Mouse (Mus musculus): ENCODE data around the gene Ppm1a. TPM values are rescaled to one million over a fixed set of nuclear protein-coding genes. Genes with fewer than 3 reads are reported as not detected.

Gene Ppm1a
- polyA plus RNA-seq, 1 experiment from 2014 or later: 51.2 TPM

DNA sequence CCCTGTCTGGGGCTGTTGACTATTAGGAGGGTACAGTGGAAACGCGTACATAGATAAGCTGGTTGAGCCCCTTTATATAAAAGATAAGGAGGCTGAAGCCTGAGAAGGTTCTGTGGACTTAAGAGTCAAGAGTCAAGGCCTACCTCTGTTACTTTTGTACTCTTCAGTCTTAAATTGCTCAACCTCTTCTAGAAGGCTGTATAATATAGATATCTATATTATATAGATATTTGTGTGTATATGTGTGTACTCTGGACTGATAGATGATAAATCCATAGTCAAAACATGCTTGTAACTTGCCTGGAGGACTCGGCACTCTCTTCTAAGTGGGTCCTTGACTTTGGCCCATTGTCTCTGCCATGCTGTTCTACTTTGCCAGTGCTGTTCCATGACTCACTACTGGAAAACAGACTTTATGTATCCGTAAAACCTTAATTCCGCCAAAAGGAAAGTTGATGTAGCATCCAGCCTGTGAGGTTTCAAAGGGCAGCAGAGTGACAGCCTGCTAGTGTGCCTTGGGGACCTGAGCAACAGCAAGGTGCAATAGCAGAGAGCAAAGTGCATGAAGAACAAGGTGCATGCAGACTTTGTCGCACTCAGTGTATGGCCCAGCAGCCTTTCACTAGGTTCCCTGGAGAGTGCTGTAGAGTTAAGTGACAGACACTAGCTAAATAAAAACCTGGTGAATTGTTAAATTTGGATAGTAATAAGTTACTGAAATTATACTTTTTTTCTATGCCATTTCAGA is 28.1 kb downstream of the Ppm1a start:
- no peaks in the 10 kb centered on the region for H3K4me1 ChIP-seq (replicated peaks; ENCODE audit: control insufficient read depth, insufficient read depth)
- no peak overlapping the region for H3K4me3 ChIP-seq (ENCODE audit: low read depth, low read length)
- H3K4me2 ChIP-seq (replicated peaks; ENCODE audit: low read depth): no peak overlapping the region
- no peak for DNase-seq (ENCODE audit: low spot score)
- no peaks in the 10 kb centered on the region for H3K9me3 ChIP-seq (ENCODE audit: control insufficient read depth, low read length)
- TF ChIP-seq EP300 (optimal IDR thresholded peaks at IDR 0.05): no peak
- TF ChIP-seq CTCF (IDR thresholded peaks at IDR 0.05; ENCODE audit: low read depth): no peak
- no peaks in the 10 kb centered on the region for H3K27me3 ChIP-seq (ENCODE audit: control insufficient read depth, insufficient read depth, low read length)
- peaks cover 11% of the 10 kb centered on the region; the same call in 1 of the 2 replicates for H3K36me3 ChIP-seq (ENCODE audit: control insufficient read depth, insufficient read depth, low read length)
- H3K9ac ChIP-seq (ENCODE audit: low read length): no peak overlapping the region
- WGBS: 86% methylated on average over 6 of the region's 6 CpGs
- no peak for ATAC-seq (ENCODE audit: low FRiP score, low TSS enrichment)
- no peak overlapping the region for H3K27ac ChIP-seq (replicated peaks)

DNA sequence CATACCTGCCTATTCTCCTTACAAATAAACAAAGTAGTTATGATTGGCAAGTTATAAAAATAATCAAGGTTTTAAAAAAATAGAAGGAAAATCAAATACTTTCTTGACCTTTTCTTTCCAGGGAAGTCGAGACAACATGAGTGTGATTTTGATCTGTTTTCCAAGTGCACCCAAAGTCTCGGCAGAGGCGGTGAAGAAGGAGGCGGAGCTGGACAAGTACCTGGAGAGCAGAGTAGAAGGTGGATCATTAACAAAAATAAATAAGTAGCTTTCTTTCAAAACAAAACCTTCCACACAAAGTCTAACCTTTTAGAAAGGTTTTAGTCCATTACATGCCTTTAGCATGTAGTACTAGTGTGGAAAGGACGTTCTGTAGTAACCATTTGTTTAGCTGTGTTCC is 29.3 kb downstream of the Ppm1a start:
- Histone ChIP-seq H3K9ac (ENCODE audit: low read length) (no peak overlapping the region), H3K4me3 (ENCODE audit: low read depth, low read length) (no peak overlapping the region), H3K4me2 (replicated peaks; ENCODE audit: low read depth) (no peak overlapping the region), H3K4me1 (replicated peaks; ENCODE audit: control insufficient read depth, insufficient read depth) (no peaks in the 10 kb centered on the region), H3K36me3 (ENCODE audit: control insufficient read depth, insufficient read depth, low read length) (peaks cover 11% of the 10 kb centered on the region; the same call in 1 of the 2 replicates), H3K27ac (replicated peaks) (no peak overlapping the region), H3K27me3 (ENCODE audit: control insufficient read depth, insufficient read depth, low read length) (no peaks in the 10 kb centered on the region), H3K9me3 (ENCODE audit: control insufficient read depth, low read length) (no peaks in the 10 kb centered on the region)
- 78% methylated on average over 5 of the region's 5 CpGs for WGBS
- DNase-seq (ENCODE audit: low spot score): no peak
- TF ChIP-seq CTCF (IDR thresholded peaks at IDR 0.05; ENCODE audit: low read depth) (no peak), EP300 (optimal IDR thresholded peaks at IDR 0.05) (no peak)
- no peak for ATAC-seq (ENCODE audit: low FRiP score, low TSS enrichment)

DNA sequence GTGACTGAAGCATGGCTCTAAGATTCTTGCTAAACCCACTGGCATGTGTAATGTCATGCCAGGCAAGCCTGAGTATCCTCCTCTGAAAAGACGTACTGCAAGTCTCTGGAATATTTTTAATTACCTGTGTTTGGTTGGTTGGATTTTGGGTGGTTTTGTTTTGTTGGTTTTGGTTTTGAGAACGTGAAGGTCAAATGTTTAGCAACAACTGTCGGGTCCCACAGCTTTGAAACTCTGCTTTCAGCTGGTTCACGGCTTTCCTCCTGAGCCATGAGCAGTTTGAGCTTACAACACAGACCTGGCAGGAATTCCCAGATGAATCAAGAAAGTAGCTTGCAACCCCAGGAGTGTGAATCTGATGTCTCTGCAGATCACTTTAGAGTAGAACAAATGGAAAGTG is 29.7 kb downstream of the Ppm1a start:
- Histone ChIP-seq H3K36me3 (ENCODE audit: control insufficient read depth, insufficient read depth, low read length) (peaks cover 11% of the 10 kb centered on the region; the same call in 1 of the 2 replicates), H3K9ac (ENCODE audit: low read length) (no peak overlapping the region), H3K27ac (replicated peaks) (no peak overlapping the region), H3K4me3 (ENCODE audit: low read depth, low read length) (no peak overlapping the region), H3K4me1 (replicated peaks; ENCODE audit: control insufficient read depth, insufficient read depth) (no peaks in the 10 kb centered on the region), H3K9me3 (ENCODE audit: control insufficient read depth, low read length) (no peaks in the 10 kb centered on the region), H3K4me2 (replicated peaks; ENCODE audit: low read depth) (no peak overlapping the region), H3K27me3 (ENCODE audit: control insufficient read depth, insufficient read depth, low read length) (no peaks in the 10 kb centered on the region)
- ATAC-seq (ENCODE audit: low FRiP score, low TSS enrichment) (no peak), DNase-seq (ENCODE audit: low spot score) (no peak)
- no peak for TF ChIP-seq CTCF (IDR thresholded peaks at IDR 0.05; ENCODE audit: low read depth)
- no peak for TF ChIP-seq EP300 (optimal IDR thresholded peaks at IDR 0.05)
- 80% methylated on average over 4 of the region's 4 CpGs for WGBS

DNA sequence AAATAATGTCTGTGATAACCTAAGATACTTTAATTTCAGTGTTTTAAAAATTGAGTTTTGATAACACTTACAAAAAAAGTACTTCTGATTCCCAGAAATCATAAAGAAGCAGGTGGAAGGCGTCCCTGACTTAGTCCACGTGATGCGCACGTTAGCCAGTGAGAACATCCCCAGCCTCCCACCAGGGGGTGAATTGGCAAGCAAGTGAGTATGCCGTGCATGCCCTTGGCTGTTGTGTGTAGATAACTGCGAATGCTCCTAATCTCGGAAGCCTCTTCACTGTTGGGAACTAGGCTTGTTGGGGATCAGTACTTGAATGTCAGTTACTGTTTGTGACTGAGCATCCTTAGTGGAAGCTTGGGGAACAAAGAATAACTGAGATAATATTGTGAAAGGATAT is 33.3 kb downstream of the Ppm1a start:
- Histone ChIP-seq H3K4me3 (ENCODE audit: low read depth, low read length) (no peak overlapping the region), H3K27ac (replicated peaks) (no peak overlapping the region), H3K4me1 (replicated peaks; ENCODE audit: control insufficient read depth, insufficient read depth) (no peaks in the 10 kb centered on the region), H3K4me2 (replicated peaks; ENCODE audit: low read depth) (no peak overlapping the region), H3K9ac (ENCODE audit: low read length) (no peak overlapping the region), H3K27me3 (ENCODE audit: control insufficient read depth, insufficient read depth, low read length) (no peaks in the 10 kb centered on the region), H3K36me3 (ENCODE audit: control insufficient read depth, insufficient read depth, low read length) (peaks cover 10% of the 10 kb centered on the region; the same call in 1 of the 2 replicates), H3K9me3 (ENCODE audit: control insufficient read depth, low read length) (no peaks in the 10 kb centered on the region)
- DNase-seq (ENCODE audit: low spot score) (no peak), ATAC-seq (ENCODE audit: low FRiP score, low TSS enrichment) (no peak)
- TF ChIP-seq EP300 (optimal IDR thresholded peaks at IDR 0.05) (no peak), CTCF (IDR thresholded peaks at IDR 0.05; ENCODE audit: low read depth) (0 out of 2 replicates have a peak, but pooled peaks have one; percentile 14)
- WGBS: 71% methylated on average over 7 of the region's 7 CpGs

DNA sequence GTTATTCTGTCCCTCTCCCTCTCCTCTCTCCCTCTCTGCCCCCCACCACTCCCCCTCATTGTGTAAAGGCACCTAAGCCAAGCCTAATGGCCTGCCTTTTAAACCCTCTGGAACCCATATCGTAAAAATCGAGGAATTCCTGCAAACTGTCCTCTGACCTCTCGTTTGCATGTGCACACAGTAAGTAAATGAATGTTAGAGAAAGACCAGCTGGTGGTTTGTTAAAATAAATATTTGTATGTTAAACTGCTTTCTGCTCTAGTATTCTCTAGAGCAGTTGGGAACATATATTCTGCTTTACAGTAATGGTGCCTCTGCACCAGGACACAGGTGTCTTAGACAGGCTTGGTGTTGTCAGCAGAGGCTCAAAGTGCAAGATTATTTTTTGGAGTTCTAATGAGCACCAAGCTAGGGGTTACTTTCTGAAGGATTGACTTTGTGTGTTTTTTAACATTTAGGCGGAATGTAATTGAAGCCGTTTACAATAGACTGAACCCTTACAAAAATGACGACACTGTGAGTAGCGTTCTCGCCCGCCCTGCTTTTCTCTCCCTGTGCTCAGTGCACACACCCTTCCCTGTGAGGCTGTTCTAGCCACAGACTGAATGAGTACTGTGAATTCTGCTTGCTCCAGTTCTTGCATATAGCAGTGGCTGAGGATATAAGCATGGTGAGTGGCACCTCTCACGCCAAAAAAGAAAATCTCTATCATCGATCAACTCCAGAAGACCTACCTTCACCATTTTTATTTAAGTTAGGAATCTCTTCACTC is 35.3 kb downstream of the Ppm1a start:
- 43% methylated on average over 11 of the region's 11 CpGs for WGBS
- Histone ChIP-seq H3K27ac (replicated peaks) (no peak overlapping the region), H3K27me3 (ENCODE audit: control insufficient read depth, insufficient read depth, low read length) (no peaks in the 10 kb centered on the region), H3K36me3 (ENCODE audit: control insufficient read depth, insufficient read depth, low read length) (peaks cover 7% of the 10 kb centered on the region; the same call in 1 of the 2 replicates), H3K9me3 (ENCODE audit: control insufficient read depth, low read length) (no peaks in the 10 kb centered on the region), H3K4me3 (ENCODE audit: low read depth, low read length) (no peak overlapping the region), H3K4me2 (replicated peaks; ENCODE audit: low read depth) (no peak overlapping the region), H3K9ac (ENCODE audit: low read length) (no peak overlapping the region), H3K4me1 (replicated peaks; ENCODE audit: control insufficient read depth, insufficient read depth) (no peaks in the 10 kb centered on the region)
- ATAC-seq (ENCODE audit: low FRiP score, low TSS enrichment) (no peak), DNase-seq (ENCODE audit: low spot score) (no peak)
- no peak for TF ChIP-seq CTCF (IDR thresholded peaks at IDR 0.05; ENCODE audit: low read depth)
- TF ChIP-seq EP300 (optimal IDR thresholded peaks at IDR 0.05): no peak

- Histone ChIP-seq H3K9me3 (ENCODE audit: control insufficient read depth, low read length) (no peaks in the 10 kb centered on the region), H3K27ac (replicated peaks) (no peak overlapping the region), H3K36me3 (ENCODE audit: control insufficient read depth, insufficient read depth, low read length) (peaks cover 5% of the 10 kb centered on the region; the same call in 1 of the 2 replicates), H3K4me2 (replicated peaks; ENCODE audit: low read depth) (no peak overlapping the region), H3K4me1 (replicated peaks; ENCODE audit: control insufficient read depth, insufficient read depth) (no peaks in the 10 kb centered on the region), H3K27me3 (ENCODE audit: control insufficient read depth, insufficient read depth, low read length) (no peaks in the 10 kb centered on the region), H3K9ac (ENCODE audit: low read length) (no peak overlapping the region), H3K4me3 (ENCODE audit: low read depth, low read length) (no peak overlapping the region)
- no peak for ATAC-seq (ENCODE audit: low FRiP score, low TSS enrichment)
- DNase-seq (ENCODE audit: low spot score): no peak
- TF ChIP-seq EP300 (optimal IDR thresholded peaks at IDR 0.05) (no peak), CTCF (IDR thresholded peaks at IDR 0.05; ENCODE audit: low read depth) (no peak)
- WGBS: 94% methylated on average over 8 of the region's 8 CpGs
Measured at GRCm38 (mm10) chr12:72793983-72794382, 36.7 kb downstream of the Ppm1a start.

Data from stomach, postnatal 0 days (tissue).